Mouse (Mus musculus) CD4-positive, CD25-positive, alpha-beta regulatory T cell, adult 4 months (primary cell): ENCODE results near the gene Olfr320. TPM values are rescaled to one million over a fixed set of nuclear protein-coding genes. Genes with fewer than 3 reads are reported as not detected.
"Not testable (repeated sequence)": the region's sequence is repeated elsewhere in the genome, so short reads cannot be mapped to it uniquely, and the experiment has no call there.

Source experiments
- ATAC-seq: one replicate; pipeline ENCODE4 v1.8.0; 2017
- polyA plus RNA-seq, 2 experiments: library from polyadenylated mRNA; unstranded; fragments of 100-300 nt; shearing (Covaris generic); gene quantifications; one replicate each; pipeline ENCODE4 v1.2.1; 2017

The Olfr320 gene
- not detected for polyA plus RNA-seq

- no peak for ATAC-seq
Observed at GRCm38 (mm10) chr11:58680799-58681198, at the start of gene Olfr320. Gene Olfr320, plus strand, starts transcription at chr11:58681099.

GRCm38 (mm10) chr11:58634878-58635277 lies 46.0 kb upstream of the Olfr320 start:
- ATAC-seq: no peak

DNA sequence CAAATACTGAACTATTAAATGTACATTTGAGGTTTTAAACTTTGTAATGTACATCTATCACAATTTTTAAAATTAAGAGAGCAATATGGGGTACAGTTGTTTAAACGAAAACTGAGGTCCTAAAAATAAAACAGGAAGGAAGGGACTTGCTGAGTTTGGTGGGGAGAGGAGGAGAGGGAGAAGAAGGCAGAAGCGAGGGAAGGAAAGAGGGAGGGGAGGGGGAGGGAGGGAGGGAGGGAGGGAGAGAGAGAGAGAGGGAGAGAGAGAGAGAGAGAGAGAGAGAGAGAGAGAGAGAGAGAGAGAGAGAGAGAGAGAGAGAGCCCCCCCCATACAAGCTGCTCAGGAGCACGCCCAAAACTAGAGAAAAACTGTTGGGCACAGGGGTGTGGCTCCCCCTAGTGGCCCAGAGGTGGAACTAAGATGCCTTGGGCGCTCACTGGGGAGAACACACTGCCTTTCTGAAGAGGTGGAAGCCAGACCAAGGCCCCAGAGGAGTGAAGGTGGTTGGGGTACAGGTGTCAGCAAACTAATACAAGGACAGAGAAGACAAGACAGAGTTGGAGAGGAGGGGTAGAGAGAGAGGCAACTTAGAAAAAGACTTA lies 44.4 kb upstream of the Olfr320 start:
- ATAC-seq: no peak

DNA sequence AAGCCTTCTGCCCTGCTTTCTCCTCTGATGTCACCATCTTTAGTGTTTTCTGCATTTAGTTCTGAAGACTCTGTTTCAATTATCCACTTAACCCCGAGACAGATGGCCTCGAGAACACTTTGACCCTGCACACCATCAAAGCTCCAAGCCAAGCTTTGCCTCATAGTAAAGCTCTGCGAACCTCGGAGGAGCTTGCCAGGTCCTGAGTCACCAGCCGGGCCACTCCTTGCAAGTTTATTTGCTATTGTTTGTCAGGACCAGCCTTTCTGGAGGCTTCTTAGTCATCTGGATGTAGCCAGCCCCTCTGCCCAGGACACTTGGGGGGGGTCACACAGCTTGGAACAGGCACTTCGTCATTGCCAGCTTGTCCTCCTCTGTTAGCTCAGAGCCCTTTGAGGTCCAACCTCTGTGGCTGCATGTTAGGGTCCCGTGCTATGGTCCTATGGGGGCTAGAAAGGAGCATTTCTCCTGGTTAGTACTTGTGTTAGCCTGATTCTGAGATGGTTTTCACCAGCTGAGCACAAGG lies 42.7 kb upstream of the Olfr320 start:
- ATAC-seq: no peak

GRCm38 (mm10) chr11:58640272-58640867 lies 40.5 kb upstream of the Olfr320 start, which contains the start of gene Trim58:
Gene Trim58, plus strand, starts transcription at chr11:58640465.
- ATAC-seq: no peak

DNA sequence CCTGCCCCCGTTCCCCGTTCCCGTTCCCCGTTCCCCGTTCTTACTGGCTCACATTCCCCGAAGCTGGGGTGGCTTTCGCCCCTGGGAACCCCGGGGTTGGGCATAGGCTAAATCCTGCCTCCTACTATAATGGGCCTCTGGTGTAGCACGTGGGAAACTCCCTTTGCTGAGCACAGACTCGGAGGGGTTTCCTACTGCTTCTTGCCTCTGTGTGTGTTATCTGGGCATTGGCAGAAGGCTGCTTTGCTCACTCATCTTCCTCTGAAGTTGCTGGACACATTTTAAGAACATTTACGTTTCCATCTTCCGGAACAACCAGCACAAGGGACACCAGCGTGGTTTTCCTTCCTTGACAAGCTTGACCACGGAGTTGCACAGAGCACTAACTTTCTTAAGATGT lies 39.8 kb upstream of the Olfr320 start:
- no peak for ATAC-seq

DNA sequence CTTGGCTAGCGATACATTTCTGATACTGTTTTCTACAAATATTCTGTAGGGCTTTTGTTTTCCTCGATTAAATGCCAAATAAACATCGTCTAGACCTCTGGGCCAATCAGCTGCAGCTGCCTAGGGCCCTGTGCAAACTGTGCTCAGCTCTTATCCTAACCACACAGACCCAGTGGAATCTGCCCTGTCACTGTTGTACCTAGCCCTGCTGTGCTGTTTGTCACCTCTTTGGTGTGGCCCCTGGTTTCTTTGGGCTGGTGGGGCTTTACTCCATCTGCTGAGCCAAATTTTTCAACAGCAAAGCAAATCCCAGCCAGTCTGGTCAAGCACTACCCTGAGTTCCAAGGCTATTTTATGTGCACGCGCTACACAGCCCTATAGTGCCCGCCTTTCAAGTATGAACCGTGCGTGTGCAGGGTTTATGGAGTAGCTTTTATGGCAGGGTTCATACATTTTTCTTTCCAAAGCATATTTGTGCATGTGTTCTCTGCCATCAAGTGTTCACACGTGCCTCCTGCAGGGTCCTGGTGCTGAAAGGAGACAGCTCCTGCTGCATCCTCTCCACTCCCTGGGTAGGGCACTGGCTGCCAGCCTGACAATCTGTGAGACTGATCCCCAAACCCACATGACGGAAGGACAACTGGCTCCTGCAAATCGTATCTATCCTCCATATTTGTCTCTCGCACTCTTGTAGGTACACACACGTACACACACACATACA lies 39.1 kb upstream of the Olfr320 start:
- ATAC-seq: no peak

DNA sequence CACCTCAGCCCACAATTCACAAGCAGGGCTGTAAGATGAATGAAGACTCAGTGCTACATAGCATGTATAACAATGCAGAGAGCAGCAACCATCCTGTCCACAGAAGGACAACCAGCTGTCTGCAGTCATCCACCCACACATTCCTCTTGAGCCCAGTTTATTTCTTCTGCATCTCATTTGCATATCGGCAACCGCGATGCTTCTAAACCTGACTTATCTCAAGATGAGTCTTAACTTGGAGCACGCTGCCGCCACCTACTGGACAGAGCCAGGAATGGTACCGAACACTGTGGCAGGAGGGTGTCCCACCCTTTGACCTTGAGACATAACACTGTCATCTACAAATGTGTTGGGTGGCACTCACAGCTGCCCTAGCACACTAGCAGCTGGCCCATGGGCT lies 37.5 kb upstream of the Olfr320 start:
- ATAC-seq: no peak

- no peak for ATAC-seq
Observed at GRCm38 (mm10) chr11:58655151-58655550, 25.7 kb upstream of the Olfr320 start.

- ATAC-seq: no peak
Observed at GRCm38 (mm10) chr11:58658596-58658995, 22.3 kb upstream of the Olfr320 start, which contains the start of gene Olfr322. Gene Olfr322, plus strand, starts transcription at chr11:58658782.

GRCm38 (mm10) chr11:58669252-58669651 lies 11.6 kb upstream of the Olfr320 start:
- ATAC-seq: no peak

GRCm38 (mm10) chr11:58671825-58672224 lies 9.1 kb upstream of the Olfr320 start:
- ATAC-seq: no peak

GRCm38 (mm10) chr11:58698862-58699261 lies 18.0 kb downstream of the Olfr320 start, which contains the start of gene Olfr319:
Gene Olfr319, plus strand, starts transcription at chr11:58699162.
- ATAC-seq: no peak

GRCm38 (mm10) chr11:58709086-58709485 lies 28.2 kb downstream of the Olfr320 start:
- no peak for ATAC-seq

DNA sequence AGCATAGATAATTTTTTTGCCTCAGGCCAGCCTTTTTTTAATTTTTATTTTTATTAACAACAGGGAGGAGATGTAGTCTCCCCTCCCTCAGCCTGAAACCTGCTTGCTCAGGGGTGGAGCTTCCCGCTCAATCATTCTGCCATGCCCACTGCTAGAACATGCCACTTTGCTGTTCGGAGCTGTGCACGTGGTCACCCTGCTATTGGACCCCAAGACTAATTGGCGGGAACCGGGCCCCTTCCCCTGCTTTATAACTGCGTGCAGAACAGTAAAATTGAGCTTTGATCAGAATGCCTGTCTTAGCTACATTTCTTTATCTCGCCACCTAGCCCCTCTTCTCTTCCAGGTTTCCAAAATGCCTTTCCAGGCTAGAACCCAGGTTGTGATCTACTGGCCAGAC lies 36.8 kb downstream of the Olfr320 start:
- not testable (repeated sequence) for ATAC-seq

DNA sequence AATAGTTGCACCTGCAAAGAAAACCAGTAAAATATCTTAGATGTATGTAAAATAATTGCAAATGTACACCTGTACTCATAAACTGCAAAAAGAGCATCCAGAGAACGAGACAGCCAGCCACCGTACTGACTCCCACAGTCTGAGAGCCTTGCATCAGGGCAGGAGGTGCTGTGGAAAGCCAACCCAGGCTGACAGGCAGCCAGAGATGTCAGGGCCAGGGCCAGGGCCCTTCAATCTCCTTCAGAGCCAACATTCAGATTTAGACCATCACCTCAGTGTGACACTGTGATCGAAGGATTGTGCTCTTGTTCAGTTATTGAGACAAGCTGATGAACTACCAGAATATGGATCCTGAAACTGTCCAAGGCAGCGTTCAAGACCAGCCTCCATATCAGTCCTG lies 38.8 kb downstream of the Olfr320 start:
- no peak for ATAC-seq

DNA sequence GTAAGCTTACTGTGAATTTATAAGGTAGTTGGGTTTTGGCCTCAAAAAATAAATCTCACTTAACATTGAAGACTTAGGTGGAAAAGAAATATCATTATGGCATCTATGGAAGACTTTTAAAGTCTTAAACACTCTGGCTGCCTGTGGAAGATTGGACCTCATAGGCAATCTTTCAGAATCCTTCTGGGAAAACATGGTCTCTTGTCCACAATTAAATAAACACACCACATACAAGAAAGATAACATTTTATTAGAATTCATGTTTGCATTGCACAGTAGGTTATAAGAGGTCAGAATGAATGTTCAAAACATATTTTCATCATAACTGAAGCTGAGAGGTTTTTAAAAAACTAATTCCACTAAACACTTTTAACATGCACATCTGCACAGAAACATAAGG lies 43.0 kb downstream of the Olfr320 start, which contains the start of gene Olfr318:
TSS of gene Olfr318 (minus strand) at position 101 of the 400 bp plus-strand sequence.
- no peak for ATAC-seq

- not testable (repeated sequence) for ATAC-seq
Observed at GRCm38 (mm10) chr11:58727896-58728650, 47.2 kb downstream of the Olfr320 start.

GRCm38 (mm10) chr11:58733372-58733771 lies 52.5 kb downstream of the Olfr320 start:
- no peak for ATAC-seq
